Mouse (Mus musculus): ENCODE data around the gene Terf2. TPM values are rescaled to one million over a fixed set of nuclear protein-coding genes. Genes with fewer than 3 reads are reported as not detected.

The Terf2 gene
- 23.9 and 27.4 TPM in 2 replicates for polyA plus RNA-seq (2015; fragmentation: Nextera tagmentation; extraction: Ambion mirVana)

GRCm38 (mm10) chr8:107096366-107097036, at the start of gene Terf2:
Terf2 (minus strand) TSS chr8:107096547.
- peaks cover 11% of the 10 kb centered on the region; the same call in 1 of the 2 replicates for H3K36me3 ChIP-seq
- peak within 1 kb of the TSS; percentile 91 for H3K27ac ChIP-seq (replicated peaks)
- H3K27me3 ChIP-seq (replicated peaks): no peaks in the 10 kb centered on the region
- peak; percentile 97 for ATAC-seq (ENCODE audit: low FRiP score)
- H3K9ac ChIP-seq (replicated peaks): peak within 1 kb of the TSS; percentile 89
- H3K9me3 ChIP-seq (replicated peaks): no peaks in the 10 kb centered on the region
- H3K4me3 ChIP-seq (replicated peaks): peak within 1 kb of the TSS; percentile 86
- 4% methylated on average over 38 of the region's 39 CpGs for WGBS
- peak within 1 kb of the TSS; percentile 70 for H3K4me2 ChIP-seq
- H3K4me1 ChIP-seq: peaks cover 32% of the 10 kb centered on the region

GRCm38 (mm10) chr8:107143501-107143900, 47.2 kb upstream of the Terf2 start:
- no peaks in the 10 kb centered on the region for H3K4me1 ChIP-seq
- 46% methylated on average over 4 of the region's 4 CpGs for WGBS
- no peak for ATAC-seq (ENCODE audit: low FRiP score)

GRCm38 (mm10) chr8:107142539-107142938, 46.2 kb upstream of the Terf2 start:
- Histone ChIP-seq H3K9me3 (replicated peaks) (no peaks in the 10 kb centered on the region), H3K36me3 (no peaks in the 10 kb centered on the region), H3K27ac (replicated peaks) (no peak overlapping the region), H3K4me3 (replicated peaks) (no peak overlapping the region), H3K4me2 (no peak overlapping the region), H3K9ac (replicated peaks) (no peak overlapping the region), H3K27me3 (replicated peaks) (no peaks in the 10 kb centered on the region), H3K4me1 (no peaks in the 10 kb centered on the region)
- no peak for ATAC-seq (ENCODE audit: low FRiP score)
- 96% methylated on average over 4 of the region's 4 CpGs for WGBS

More at GRCm38 (mm10) chr8:107143501-107143900, 47.2 kb upstream of the Terf2 start:
- no peaks in the 10 kb centered on the region for H3K36me3 ChIP-seq
- no peak overlapping the region for H3K4me2 ChIP-seq
- H3K9me3 ChIP-seq (replicated peaks): no peaks in the 10 kb centered on the region
- H3K27me3 ChIP-seq (replicated peaks): no peaks in the 10 kb centered on the region
- no peak overlapping the region for H3K27ac ChIP-seq (replicated peaks)
- H3K4me3 ChIP-seq (replicated peaks): no peak overlapping the region
- H3K9ac ChIP-seq (replicated peaks): no peak overlapping the region

GRCm38 (mm10) chr8:107139704-107140470, 43.5 kb upstream of the Terf2 start:
- Histone ChIP-seq H3K9me3 (replicated peaks) (no peaks in the 10 kb centered on the region), H3K4me3 (replicated peaks) (no peak overlapping the region), H3K9ac (replicated peaks) (no peak overlapping the region), H3K4me2 (no peak overlapping the region), H3K36me3 (no peaks in the 10 kb centered on the region), H3K4me1 (no peaks in the 10 kb centered on the region), H3K27me3 (replicated peaks) (no peaks in the 10 kb centered on the region), H3K27ac (replicated peaks) (no peak overlapping the region)
- no peak for ATAC-seq (ENCODE audit: low FRiP score)
- 38% methylated on average over 13 of the region's 13 CpGs for WGBS

GRCm38 (mm10) chr8:107138338-107138737, 42.0 kb upstream of the Terf2 start:
- no peak for ATAC-seq (ENCODE audit: low FRiP score)
- H3K36me3 ChIP-seq: no peaks in the 10 kb centered on the region
- H3K27me3 ChIP-seq (replicated peaks): no peaks in the 10 kb centered on the region
- no peak overlapping the region for H3K9ac ChIP-seq (replicated peaks)
- H3K4me1 ChIP-seq: no peaks in the 10 kb centered on the region
- 92% methylated on average over 5 of the region's 5 CpGs for WGBS
- no peak overlapping the region for H3K4me3 ChIP-seq (replicated peaks)
- H3K9me3 ChIP-seq (replicated peaks): no peaks in the 10 kb centered on the region
- H3K4me2 ChIP-seq: no peak overlapping the region
- H3K27ac ChIP-seq (replicated peaks): no peak overlapping the region

- no peak overlapping the region for H3K4me3 ChIP-seq (replicated peaks)
- 69% methylated on average over 6 of the region's 6 CpGs for WGBS
- ATAC-seq (ENCODE audit: low FRiP score): no peak
- H3K9ac ChIP-seq (replicated peaks): no peak overlapping the region
- H3K4me2 ChIP-seq: no peak overlapping the region
- no peak overlapping the region for H3K27ac ChIP-seq (replicated peaks)
- no peaks in the 10 kb centered on the region for H3K27me3 ChIP-seq (replicated peaks)
- no peaks in the 10 kb centered on the region for H3K36me3 ChIP-seq
- no peaks in the 10 kb centered on the region for H3K4me1 ChIP-seq
- no peaks in the 10 kb centered on the region for H3K9me3 ChIP-seq (replicated peaks)
Measured at GRCm38 (mm10) chr8:107137591-107137990, 41.2 kb upstream of the Terf2 start.

GRCm38 (mm10) chr8:107136003-107136612, 39.8 kb upstream of the Terf2 start:
- H3K27me3 ChIP-seq (replicated peaks): no peaks in the 10 kb centered on the region
- H3K4me3 ChIP-seq (replicated peaks): no peak overlapping the region
- no peak overlapping the region for H3K4me2 ChIP-seq
- H3K4me1 ChIP-seq: no peaks in the 10 kb centered on the region
- ATAC-seq (ENCODE audit: low FRiP score): no peak
- 22% methylated on average over 8 of the region's 8 CpGs for WGBS
- no peaks in the 10 kb centered on the region for H3K36me3 ChIP-seq
- no peaks in the 10 kb centered on the region for H3K9me3 ChIP-seq (replicated peaks)
- H3K27ac ChIP-seq (replicated peaks): no peak overlapping the region
- H3K9ac ChIP-seq (replicated peaks): no peak overlapping the region

- no peaks in the 10 kb centered on the region for H3K4me1 ChIP-seq
- WGBS: 58% methylated on average over 6 of the region's 6 CpGs
- no peaks in the 10 kb centered on the region for H3K36me3 ChIP-seq
- no peaks in the 10 kb centered on the region for H3K9me3 ChIP-seq (replicated peaks)
- no peaks in the 10 kb centered on the region for H3K27me3 ChIP-seq (replicated peaks)
- no peak overlapping the region for H3K4me2 ChIP-seq
- no peak overlapping the region for H3K4me3 ChIP-seq (replicated peaks)
- no peak overlapping the region for H3K9ac ChIP-seq (replicated peaks)
- no peak overlapping the region for H3K27ac ChIP-seq (replicated peaks)
- ATAC-seq (ENCODE audit: low FRiP score): no peak
Measured at GRCm38 (mm10) chr8:107133881-107134280, 37.5 kb upstream of the Terf2 start.

- no peak overlapping the region for H3K4me3 ChIP-seq (replicated peaks)
- WGBS: 89% methylated on average over 24 of the region's 24 CpGs
- H3K36me3 ChIP-seq: no peaks in the 10 kb centered on the region
- no peak overlapping the region for H3K27ac ChIP-seq (replicated peaks)
- no peaks in the 10 kb centered on the region for H3K27me3 ChIP-seq (replicated peaks)
- no peak overlapping the region for H3K9ac ChIP-seq (replicated peaks)
- no peaks in the 10 kb centered on the region for H3K9me3 ChIP-seq (replicated peaks)
- no peak for ATAC-seq (ENCODE audit: low FRiP score)
- H3K4me1 ChIP-seq: no peaks in the 10 kb centered on the region
- H3K4me2 ChIP-seq: no peak overlapping the region
Measured at GRCm38 (mm10) chr8:107132581-107133491, 36.5 kb upstream of the Terf2 start.

GRCm38 (mm10) chr8:107130028-107130427, 33.7 kb upstream of the Terf2 start:
- Histone ChIP-seq H3K27ac (replicated peaks) (no peak overlapping the region), H3K4me1 (no peaks in the 10 kb centered on the region), H3K4me2 (no peak overlapping the region), H3K9me3 (replicated peaks) (no peaks in the 10 kb centered on the region), H3K27me3 (replicated peaks) (no peaks in the 10 kb centered on the region), H3K4me3 (replicated peaks) (no peak overlapping the region), H3K9ac (replicated peaks) (no peak overlapping the region), H3K36me3 (no peaks in the 10 kb centered on the region)
- ATAC-seq (ENCODE audit: low FRiP score): no peak
- WGBS: 81% methylated on average over 6 of the region's 6 CpGs
